ENCODE assay signal across 7 mouse cellular contexts in genomic region chr9:72169728-72170188, GRCm38 (mm10). TPM values are rescaled to one million over a fixed set of nuclear protein-coding genes. Genes with fewer than 3 reads are reported as not detected.
DNase-seq lines count a peak whose midpoint lies in the region; ATAC-seq lines count a peak whose summit lies in the region.

No protein-coding gene starts in this region.

- H3K9ac ChIP-seq in lung, embryonic 16.5 days (ENCODE audit: low read length): peak overlapping the region; percentile 62

- no peaks in the 10 kb centered on the region for H3K36me3 ChIP-seq in heart, embryonic 10.5 days
- no peaks in the 10 kb centered on the region for H3K36me3 ChIP-seq in lung, embryonic 16.5 days (ENCODE audit: control insufficient read depth, insufficient read depth, low read length)

- H3K27ac ChIP-seq in heart, embryonic 10.5 days: peak overlapping the region; percentile 89
- H3K27ac ChIP-seq in lung, embryonic 16.5 days (ENCODE audit: low read length): no peak overlapping the region

- WGBS in heart, embryonic 10.5 days: 4% methylated on average over 12 of the region's 12 CpGs
- WGBS in lung, embryonic 16.5 days: 3% methylated on average over 12 of the region's 12 CpGs

- no peaks in the 10 kb centered on the region for H3K9me3 ChIP-seq in heart, embryonic 10.5 days
- H3K9me3 ChIP-seq in lung, embryonic 16.5 days (ENCODE audit: control insufficient read depth, low read length): no peaks in the 10 kb centered on the region

- H3K4me2 ChIP-seq in lung, embryonic 16.5 days (ENCODE audit: low read depth, low read length): peak overlapping the region; percentile 69

- H3K4me3 ChIP-seq in heart, embryonic 10.5 days: peak overlapping the region; percentile 56
- peak overlapping the region; percentile 47 for H3K4me3 ChIP-seq in lung, embryonic 16.5 days (ENCODE audit: low read length)

- peak; percentile 67; the same call in 1 of the 2 replicates for ATAC-seq in lung, embryonic 16.5 days (ENCODE audit: low read depth)
- ATAC-seq in neutrophil, adult 5-6 weeks (ENCODE audit: extremely low read depth, insufficient number of reproducible peaks, low FRiP score, poor library complexity, severe bottlenecking): 0 out of 2 replicates have a peak, but pooled peaks have one; percentile 30

- H3K27me3 ChIP-seq in heart, embryonic 10.5 days (ENCODE audit: insufficient read depth, poor library complexity, severe bottlenecking): no peaks in the 10 kb centered on the region
- no peaks in the 10 kb centered on the region for H3K27me3 ChIP-seq in lung, embryonic 16.5 days (ENCODE audit: control insufficient read depth, insufficient read depth, low read depth, low read length)

- peaks cover 18% of the 10 kb centered on the region for H3K4me1 ChIP-seq in heart, embryonic 10.5 days
- peaks cover 13% of the 10 kb centered on the region for H3K4me1 ChIP-seq in lung, embryonic 16.5 days (replicated peaks; ENCODE audit: control insufficient read depth, insufficient read depth, low read length)

- DNase-seq in adrenal gland, adult 18-20 months (ENCODE audit: low spot score in 2 of 2): peak; percentile 42 to 43
- DNase-seq in embryo, embryonic 11.5 days (ENCODE audit: low read depth, low spot score): peak; percentile 26
- DNase-seq in heart, embryonic 10.5 days (ENCODE audit: low spot score): peak; percentile 79
- peak; percentile 39 to 41 for DNase-seq in kidney, adult 8-10 months
- DNase-seq in T-cell, adult 2 months (ENCODE audit: low spot score): no peak

RNA-seq across cellular contexts. Expression of gene Tcf12, which starts 58.1 kb away (rescaled TPM):
- 10 to 100 TPM; 67.2 to 68.1 TPM for total RNA-seq in adrenal gland, adult 18-20 months (2021)
- polyA plus RNA-seq in heart, embryonic 10.5 days (2016; fragmentation: Nextera tagmentation; extraction: Ambion mirVana): 41.5 and 64.8 TPM in 2 replicates
- 54.9 and 60.4 TPM in 2 replicates for polyA plus RNA-seq in lung, embryonic 16.5 days (2015; fragmentation: Nextera tagmentation; extraction: Ambion mirVana)
- total RNA-seq in neutrophil, adult 5-6 weeks (2017): 68.5 and 69.8 TPM in 2 replicates
